8 mouse cellular contexts compared by ENCODE assay signal in the genomic region with DNA sequence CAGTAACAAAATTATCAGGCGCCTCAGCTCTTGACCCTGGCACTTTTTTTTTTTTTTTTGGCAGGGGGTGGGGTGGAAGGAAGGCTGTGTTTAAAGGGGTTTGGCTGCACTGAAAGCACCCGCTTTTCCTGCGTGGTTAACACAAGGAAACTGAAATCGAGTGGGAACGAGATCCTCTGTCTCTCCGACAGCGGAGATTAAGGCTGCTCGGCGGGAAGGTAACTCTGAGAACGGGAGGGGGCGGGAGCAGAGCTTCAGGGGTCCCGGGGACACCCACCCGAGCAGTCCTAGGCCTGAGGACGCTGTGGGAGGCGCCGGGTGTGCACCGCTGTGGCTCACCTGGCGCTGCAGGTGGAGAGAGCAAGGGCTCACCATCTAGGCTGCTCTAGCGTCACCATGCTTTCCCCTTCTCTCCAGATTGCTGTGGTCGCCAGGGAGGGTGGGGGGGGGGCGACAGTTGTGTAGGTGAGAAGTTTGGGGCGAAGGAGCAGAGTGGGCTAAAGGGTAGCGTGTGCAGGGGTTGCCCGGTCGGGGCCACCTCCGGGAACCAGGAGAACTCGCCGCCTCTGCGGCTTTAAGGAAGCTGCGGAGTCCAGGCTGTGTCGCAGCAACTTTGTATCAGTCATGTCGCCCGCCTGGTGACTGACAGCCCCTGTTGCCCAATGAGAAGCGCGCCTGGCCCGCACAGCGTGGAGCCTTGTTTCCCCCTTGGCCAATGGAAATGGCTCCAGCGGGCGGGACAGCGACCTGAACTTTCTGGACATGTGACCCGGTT. TPM values are rescaled to one million over a fixed set of nuclear protein-coding genes. Genes with fewer than 3 reads are reported as not detected.
A peak's percentile ranks its signal among the peaks of the same experiment; 100 is the strongest.
DNase-seq lines count a peak whose midpoint lies in the region; ATAC-seq lines count a peak whose summit lies in the region.

No protein-coding gene starts in this region.

- DNase-seq in adrenal gland, adult (ENCODE audit: inconsistent age in 2 of 2, low spot score in 1 of 2), result peak; percentile 99
- DNase-seq in embryo, embryonic 10 days (ENCODE audit: low spot score), result peak; percentile 97
- DNase-seq in gastrocnemius, postnatal 14 days, result peak; percentile 98
- DNase-seq in induced T-regulatory cell, adult 2 months (ENCODE audit: low read depth), result peak; percentile 71
- DNase-seq in left cerebral cortex, adult 8-10 months (ENCODE audit: low spot score in 2 of 2), result peak; percentile 95 to 96
- DNase-seq in right cerebral cortex, adult 18-20 months, result peak; percentile 99
- peak; percentile 97 for DNase-seq in urinary bladder, adult 2 months (ENCODE audit: low spot score)

- ATAC-seq in megakaryocyte, adult 5-6 weeks (ENCODE audit: poor library complexity, severe bottlenecking), result peak; percentile 88

- intact Hi-C loops in gastrocnemius, postnatal 14 days (cut with DNase I; ENCODE audit: low total_unique reads), result no loop called here

RNA-seq across cellular contexts. Expression of a gene that starts 2.4 kb away (rescaled TPM):
- 1 to 10 TPM; 4.0 to 5.4 TPM for total RNA-seq in gastrocnemius, postnatal 14 days (2021)
- 10 to 100 TPM; 45.4 to 50.5 (median 47.9) TPM for total RNA-seq in left cerebral cortex, adult 8-10 months (2022)
- total RNA-seq in megakaryocyte, adult 5-6 weeks (2015), result 0.16 and 0.21 TPM in 2 replicates
- 0.15 and 1.8 TPM in 2 replicates for total RNA-seq in megakaryocyte, adult 5-6 weeks (2017)
- polyA plus RNA-seq in urinary bladder, adult 2 months (2012; rRNA removed), result 5.9 and 8.7 TPM in 2 replicates

Comparison
In these comparisons a context has a peak if more than half of its experiments do, and no peak if none do; other contexts are left out.
1. Peak in every context shown above with its lines: DNase-seq and ATAC-seq.
2. RNA of a gene that starts 2.4 kb away (total RNA-seq): 45.4 to 50.5 TPM in left cerebral cortex, adult 8-10 months; 4.0 to 5.4 TPM in gastrocnemius, postnatal 14 days and 0.15 to 1.8 TPM in megakaryocyte, adult 5-6 weeks; every median in the first group is over 4 times any median in the second.